Mouse (Mus musculus) right cerebral cortex, postnatal 36 days (tissue): Measurements from ENCODE around the gene Thap3.

Source experiments
- DNase-seq, 2 experiments: peaks; one replicate each; pipeline ENCODE4 v3.0.0; 2022; ENCODE audit warnings: low spot score in 2 of 2, mixed read lengths in 1 of 2

The Thap3 gene

DNA sequence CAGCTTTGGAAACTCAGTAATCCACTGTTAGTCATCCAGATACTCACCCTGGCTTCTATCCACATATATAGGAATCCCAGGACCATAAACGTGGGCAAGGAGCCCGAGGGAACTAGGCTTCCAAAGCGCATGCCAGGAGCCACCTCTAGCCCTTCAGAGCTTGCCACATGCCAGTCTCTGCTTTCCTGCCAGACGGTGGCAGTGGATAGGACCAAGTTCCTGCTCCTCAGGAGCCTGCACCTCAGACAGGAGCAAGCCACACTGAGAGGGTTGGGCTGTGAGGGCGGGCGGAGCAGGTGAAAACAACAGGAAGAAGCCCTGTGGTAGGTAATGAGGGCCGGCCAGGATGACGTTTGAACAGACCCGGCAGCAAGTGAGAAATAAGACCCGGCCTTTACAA lies 2.9 kb downstream of the Thap3 start:
- DNase-seq = no peak

DNA sequence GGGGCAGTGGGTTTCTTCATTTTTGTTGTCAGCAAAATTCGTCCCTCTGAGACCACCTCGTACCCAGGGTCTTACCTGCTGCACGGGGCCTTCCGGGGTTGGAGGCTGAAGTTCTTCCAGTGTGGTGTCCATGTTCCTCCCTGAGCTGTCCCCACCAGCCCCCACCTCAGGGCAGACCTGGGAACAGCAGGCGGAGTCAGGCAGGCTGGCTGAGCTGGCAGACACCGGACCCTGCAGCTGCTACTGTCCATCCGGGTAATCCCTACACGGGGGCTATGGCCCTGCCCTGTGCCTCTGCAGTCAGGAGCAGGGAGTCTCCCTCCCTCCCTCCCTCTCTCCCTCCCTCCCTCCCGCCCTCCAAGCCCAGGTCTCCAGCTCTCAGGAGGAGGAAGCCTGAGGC lies 5.2 kb downstream of the Thap3 start:
- DNase-seq = no peak

DNA sequence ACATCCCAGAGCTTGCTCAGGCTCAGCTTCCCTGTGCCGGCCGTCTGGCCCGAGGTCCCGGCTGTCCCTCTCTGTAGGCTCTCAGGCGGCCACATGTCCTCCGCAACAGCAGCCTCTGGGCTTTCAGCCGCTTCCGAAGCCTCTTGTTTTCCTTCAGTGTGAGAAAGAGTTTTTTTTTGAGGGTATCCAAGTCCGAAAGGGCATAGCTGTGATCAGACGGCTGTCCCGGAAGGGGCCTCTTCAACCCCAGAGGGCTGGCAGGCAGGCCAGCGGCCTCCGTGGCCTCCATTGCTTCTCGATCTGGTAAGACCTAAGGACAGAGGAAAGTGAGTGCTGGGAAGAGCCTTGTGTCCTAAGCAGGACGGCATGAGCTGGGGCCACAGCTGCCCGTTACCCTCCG lies 5.8 kb downstream of the Thap3 start:
- no peak for DNase-seq

DNA sequence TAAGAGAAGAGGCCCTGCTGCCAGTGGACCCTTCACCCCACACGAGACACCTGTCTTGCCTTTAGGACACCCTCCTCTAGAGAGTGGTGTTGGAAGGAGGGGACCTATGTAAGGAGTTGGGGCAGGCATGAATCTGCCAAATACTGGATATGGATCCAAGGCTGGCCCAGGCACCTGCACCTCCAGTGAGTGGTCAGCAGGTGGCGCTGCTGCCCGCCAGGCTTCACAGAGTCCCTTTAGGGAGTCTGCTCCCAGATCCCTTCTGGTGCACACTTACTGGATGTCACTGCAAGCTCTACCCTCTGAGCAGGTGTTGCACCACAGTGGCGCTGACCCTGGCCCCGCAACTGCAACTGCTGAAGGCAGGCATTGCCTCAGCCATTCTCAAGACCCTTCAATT lies 7.4 kb downstream of the Thap3 start:
- DNase-seq = peak; percentile 62 to 75

DNA sequence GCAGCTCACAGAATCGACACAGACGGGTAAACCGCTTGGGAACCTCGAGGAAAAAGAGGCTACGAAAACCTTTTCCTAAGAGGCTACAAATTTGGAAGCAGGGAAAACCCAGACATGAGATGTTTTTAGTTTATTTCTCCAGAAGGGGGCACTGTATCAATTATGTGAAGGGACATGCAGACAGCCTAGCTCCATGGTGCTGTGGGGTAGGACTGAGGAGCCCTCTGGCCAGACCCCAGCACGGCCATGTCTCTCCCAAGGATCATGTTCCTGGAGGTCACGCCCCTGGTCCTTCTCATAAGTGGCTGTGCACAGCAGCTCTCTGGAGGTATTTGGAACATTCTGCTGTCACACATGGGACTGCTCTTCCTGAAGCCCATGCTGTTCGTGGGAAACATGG lies 8.1 kb downstream of the Thap3 start:
- no peak for DNase-seq

DNA sequence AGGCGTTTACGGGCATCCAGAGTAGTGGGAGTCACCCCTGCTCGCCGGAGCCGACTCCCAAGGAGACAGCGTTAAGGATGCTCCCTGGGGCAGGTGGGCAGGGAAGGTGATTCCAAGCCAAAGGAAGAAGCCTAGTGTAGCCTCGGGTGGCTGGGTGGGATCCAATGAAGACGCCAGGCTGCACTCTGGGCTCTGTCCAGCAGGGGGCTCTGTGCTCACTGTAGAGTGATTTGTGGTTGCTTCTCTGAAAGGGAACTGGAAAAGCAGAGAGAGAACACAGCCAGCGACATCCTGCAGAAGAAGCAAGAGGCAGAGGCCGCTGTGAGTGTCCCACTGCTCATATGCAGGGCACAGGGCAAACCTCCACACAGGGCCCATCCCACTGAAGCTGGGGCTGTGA lies 11.0 kb downstream of the Thap3 start:
- peak; percentile 80 to 85 for DNase-seq

DNA sequence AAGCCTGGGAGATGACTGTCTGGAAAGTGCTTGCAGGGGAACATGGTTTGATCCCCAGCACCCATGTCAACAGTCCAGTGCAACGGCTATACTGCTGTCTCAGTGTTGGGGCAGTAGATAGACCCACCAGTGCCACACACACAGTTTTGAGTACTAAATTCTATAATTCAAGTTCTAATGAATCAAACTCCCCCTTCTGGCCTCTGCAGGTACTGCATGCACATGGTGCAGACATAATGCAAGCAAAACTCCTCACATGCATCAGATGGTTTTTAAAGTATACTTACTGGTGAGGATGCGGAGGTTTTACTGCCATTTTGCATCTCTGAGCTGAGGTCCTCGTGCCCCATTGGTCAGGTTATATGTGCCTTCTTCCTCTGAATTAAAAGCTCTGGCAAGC lies 13.4 kb downstream of the Thap3 start:
- DNase-seq = no peak

DNA sequence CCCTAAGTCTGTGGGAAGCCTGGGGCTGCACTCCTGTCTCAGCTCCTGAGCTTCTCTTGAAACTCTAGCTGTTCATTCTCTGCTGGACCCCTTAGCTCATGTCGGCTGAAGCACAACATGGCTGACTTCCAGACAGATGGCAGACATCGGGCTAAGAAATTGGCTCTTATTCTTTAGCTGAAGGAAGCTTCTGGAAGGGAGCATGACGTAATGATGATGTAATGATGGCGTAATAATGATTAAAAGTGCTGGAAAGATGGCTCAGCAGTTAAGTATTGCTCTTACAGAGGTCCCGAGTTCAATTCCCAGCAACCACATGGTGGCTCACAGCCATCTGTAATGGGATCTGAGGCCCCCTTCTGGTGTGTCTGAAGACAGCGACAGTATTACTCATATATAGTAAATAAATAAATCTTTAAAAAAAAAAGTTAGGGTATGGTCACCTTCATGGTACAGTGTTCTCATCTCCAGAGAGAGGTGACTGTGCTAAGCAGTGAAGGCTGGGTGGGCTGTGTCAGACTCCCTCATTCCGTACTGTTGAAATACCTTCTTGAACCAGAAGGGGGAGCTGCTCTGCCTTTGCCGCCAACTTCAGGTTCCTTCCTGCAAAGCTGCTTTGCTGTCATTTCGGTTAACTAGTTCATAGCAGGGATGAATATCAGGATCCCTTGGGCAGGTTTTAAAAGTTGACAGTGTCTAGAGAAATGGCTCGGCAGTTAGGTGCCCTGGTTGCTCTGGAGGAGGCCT lies 16.4 kb downstream of the Thap3 start:
- DNase-seq = no peak

DNA sequence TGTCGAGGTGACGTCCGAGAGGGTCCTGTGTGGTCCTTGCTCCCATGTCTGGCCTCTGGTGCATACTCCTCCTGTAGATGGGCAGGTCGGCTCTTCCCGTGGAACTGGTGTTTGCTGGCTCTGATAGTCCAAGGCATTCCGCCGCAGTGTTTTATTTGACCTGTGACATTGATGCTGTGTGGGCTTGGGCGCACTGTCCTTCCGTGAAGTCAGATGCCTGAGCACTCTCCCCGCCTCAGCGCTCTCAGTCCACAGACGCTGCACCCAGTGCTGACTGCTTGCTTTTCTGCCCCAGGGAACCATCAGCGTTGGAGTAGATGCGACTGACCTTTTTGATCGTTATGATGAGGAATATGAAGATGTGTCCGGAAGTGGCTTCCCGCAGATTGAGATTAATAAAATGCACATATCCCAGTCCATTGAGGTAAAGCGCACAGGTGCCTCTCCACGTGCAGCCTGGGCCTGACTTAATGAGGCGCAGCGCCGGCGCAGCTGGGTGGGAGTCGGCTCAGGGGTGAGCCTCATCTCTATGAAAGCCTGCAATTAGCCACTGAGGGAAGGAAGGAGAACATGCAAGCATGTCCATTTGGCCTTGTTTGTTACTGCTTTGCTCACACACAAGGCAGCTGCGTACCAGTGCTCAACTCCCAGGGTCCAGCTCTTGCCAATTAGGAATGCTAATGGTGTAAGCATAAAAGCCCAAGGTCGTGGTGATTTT lies 20.4 kb downstream of the Thap3 start:
- no peak for DNase-seq

DNA sequence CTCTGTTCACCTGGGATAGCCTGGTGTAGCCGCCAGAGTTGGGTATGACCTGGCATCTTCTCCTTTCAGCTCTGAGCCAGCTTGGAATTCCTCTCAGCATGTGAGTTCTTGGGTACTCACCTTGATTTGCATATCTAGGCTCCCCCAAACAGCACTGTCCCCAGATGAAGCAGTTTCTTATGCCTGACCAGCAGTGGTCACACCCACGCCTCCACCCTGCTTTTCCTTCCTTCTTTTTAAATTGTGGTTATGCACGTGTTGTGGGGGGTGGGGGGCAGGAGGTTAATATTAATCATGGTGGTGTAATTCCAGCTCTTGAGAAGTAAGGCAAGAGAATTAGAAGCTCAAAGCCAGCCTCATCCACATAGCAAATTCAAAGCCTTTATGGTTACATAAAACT lies 26.0 kb downstream of the Thap3 start:
- no peak for DNase-seq

DNA sequence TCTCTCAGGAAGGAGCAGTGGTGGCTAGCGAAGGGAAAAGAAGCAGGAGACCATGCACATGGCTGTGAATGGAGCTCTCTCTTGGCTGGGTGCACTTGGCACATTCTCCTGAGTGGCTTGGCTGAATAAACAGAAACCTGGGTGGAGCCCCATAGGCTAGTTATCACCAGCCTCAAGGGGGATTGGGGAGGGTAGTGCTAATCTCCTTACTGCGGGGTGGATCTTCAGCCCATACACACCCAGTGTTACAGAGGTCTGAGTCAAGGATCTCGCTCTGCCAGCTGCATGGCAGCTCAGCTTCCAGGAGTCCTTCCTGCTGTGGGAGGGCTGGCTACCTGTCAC lies 28.3 kb downstream of the Thap3 start:
- DNase-seq = no peak

DNA sequence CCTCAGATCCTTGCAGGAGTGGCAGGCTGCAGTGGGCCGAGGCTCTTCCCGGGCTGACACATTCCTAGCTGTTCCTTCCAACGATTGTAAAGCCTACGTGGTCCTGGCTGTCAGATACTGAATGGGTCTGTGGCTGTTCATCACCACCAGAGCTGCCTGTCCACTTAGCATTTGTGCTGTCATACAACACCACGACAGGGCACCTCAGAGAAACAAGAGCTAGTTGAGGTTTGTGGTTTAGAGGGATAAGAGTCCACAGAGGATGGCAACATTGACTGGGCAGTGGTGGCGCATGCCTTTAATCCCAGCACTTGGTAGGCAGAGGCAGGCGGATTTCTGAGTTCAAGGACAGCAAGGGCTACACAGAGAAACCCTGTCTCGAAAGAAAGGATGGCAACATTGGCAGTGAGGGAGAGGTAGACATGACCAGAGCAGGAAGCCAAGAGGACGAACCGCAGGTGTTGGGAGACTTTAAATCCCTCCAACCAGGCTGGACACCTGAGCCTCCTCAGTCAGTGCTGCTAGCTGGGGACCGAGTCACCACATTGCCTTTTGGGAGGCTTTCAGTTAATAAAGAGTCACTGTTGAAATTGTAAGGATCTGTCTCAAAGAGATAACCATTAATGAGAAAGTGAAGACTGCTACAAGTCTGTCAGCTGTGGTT lies 28.8 kb downstream of the Thap3 start:
- DNase-seq = no peak

DNA sequence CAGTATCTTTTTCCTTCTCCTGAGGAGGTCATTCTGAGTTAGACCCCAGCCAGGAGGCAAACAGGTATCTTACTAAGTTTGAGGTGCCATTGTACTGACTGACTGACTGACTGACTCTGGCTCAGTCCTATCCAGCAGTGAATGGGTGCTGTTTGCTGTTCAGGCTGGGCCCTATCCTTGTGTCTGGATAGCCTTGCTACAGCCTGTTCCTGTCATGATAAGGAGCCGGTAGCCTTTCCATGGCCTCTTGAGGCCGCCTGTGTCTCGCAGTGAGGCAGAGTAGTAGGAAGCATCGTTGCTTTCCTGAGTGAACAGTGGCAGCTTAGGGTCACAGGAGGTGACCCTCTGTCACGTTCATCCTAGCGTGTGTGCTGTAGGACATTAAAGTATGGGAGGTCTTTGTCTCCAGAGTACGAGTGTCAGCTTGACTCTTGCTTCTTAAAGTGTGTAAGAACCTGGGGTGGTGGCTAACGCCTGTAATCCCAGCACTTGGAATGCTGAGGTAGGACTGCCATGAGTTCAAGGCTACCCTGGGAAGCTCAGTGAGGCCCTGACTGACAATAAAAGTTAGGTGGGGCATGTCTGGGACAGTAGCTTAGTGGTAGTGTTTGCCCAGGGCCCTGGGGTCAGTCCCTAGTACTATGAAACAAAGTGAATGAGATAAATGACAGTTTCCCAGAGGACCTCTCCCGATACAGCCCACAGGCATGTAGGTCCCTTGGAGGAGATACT lies 31.0 kb downstream of the Thap3 start:
- DNase-seq = no peak

DNA sequence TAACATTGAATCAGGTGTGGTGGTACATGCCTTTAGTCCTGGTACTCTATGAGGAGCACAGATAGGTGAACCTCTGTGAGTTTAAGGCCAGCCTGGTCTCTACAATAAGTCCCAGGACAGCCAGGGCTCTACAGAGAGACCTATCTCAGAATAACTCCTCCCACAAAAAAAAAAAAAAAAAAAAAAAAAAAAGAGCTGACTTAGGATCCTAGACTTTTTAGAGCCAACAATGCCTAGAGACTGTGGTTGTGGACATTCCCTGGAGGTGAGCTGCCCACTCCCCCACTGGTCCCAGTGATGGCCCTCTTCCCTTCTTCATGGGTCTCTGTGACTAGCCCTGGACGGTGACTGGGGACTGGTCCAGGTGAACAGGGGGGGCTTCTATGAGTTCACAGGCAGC lies 33.0 kb downstream of the Thap3 start:
- no peak for DNase-seq

DNA sequence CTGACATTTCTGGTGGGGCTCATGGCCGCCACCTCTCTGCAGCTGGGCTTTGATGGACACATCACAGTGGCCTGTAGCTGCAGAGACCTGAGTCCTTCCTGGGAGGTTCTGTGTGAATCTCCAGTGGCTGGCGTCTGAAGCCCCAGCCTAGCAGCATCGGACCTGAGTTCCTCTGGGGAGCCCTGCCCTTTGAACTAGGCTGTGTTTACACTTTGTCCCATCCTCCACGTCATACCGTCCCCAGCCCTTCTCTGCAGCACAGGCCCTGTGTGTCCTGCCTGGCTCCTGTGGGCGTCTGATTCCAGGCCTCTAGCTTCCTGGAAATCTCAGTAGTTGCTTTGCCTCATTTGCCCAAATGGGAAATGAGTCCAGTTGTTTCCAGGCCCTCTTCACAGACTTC lies 35.6 kb downstream of the Thap3 start:
- no peak for DNase-seq

DNA sequence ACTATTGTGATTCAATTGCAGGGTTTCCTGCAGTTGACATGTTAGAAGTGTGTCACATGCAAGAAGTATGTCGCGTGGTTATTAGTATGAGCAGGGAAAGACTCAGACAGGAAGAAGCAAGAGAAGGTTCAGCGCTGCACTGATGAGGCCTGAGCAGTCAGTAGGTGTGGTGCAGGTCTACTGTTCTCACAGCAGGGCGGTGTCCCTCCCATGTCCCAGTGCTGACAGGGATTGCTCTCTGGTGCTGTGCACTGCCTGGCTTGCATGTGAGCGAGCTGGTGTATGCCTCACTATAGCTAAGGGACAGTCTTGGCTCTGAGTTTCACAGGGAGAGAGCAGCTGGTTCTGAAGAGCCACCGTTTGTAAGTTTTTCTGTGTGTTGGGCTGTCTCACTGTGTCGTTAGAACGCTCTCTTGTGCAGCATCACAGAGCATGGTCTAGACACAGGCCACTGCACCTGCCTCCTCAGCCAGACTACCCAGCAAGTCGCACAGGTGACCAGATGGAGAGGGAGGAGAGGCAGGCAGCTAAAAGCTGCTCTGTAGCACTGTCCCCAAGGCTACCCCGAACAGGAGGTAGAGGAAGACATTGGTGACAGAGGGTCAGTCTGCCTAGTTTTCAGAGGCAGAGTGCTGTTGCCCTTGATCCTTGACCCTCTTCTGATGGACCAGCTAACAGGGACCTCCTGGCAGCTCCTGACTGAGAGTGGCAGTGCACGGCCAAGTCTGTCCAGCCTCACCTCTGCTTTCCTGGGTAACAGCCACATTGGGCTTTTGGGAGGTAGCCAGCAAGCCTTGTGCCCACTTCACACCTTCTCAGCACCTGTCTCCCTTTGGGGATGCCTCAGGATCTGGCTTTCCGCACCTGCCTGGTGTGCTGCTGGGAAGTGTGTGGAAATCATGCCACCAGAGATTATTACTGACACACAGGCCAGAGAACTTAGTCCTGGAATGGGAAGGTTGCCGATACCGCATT lies 40.0 kb downstream of the Thap3 start:
- DNase-seq = no peak

DNA sequence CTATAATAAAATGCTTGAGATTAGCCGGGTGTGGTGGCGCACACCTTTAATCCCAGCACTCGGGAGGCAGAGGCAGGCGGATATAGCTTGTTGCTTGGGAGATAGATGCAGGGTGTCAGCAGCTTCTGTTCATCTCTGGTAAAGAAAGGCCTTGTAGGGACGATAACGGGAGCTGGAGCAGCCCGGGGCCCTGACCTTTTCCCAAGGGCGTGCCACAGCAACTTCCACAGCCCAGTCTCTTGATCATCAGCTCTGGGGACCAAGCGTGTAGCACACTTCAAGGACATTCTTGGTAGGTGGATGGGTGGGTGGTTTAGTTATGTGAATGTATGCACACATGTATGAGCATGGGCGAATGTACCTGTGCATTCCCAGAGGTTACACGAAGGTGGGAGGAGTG lies 42.6 kb downstream of the Thap3 start:
- DNase-seq = no peak

DNA sequence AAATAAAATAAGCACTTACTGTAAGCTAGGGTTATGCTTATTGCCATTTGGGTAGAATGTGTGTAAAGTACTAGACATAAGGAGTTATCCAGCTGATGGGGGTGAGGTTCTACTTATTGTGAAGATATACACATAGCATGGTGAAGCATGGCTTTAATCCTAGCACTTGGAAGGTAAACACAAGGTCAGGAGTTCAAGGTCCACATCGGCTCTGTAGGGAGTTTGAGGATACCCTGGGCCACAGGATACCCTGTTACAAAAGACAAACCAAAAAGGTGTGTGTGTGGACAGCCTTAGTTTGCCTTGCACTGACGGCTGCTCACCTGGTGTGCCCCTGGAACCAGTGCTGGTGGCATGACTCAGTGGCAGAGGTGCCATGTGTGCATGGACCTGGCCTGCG lies 50.7 kb downstream of the Thap3 start:
- DNase-seq = no peak

DNA sequence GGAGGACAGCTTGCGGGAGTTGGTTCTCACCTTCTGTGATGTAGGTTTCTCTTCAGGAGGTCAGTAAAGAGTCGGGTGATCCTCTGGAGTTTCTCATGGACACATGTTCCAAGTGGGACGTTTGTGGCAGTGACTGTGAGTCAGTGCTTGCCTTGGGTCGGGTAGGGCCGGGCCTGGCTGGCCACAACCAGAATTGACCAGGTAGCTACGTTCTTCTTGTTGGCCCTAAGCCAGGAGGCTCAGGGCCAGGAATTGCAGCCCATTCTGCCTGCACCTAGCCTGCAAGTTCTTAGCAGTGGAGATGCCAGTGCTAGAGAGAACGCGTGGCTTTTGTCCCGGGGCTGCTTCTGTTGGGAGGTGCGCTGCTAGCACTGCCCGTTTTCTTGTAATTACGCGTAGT lies 51.4 kb downstream of the Thap3 start:
- no peak for DNase-seq

DNA sequence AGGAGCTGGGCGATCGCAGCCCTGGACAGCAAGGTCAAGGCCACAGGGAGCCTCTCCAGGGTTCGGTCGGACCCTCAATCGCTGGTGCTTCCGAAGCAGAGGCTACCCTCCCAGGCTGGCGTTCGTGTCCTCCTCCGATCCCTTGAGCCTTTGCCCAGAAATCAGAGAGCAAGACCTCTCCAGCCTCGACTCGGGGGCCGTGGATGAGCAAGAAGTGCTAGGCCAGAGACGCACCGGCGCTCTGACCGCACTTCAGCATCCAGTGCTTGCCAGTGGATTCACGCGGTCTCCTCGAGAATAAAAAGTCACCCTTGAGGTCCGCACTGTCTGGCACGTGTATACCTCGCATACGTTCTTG lies 54.6 kb downstream of the Thap3 start:
- no peak for DNase-seq

DNA sequence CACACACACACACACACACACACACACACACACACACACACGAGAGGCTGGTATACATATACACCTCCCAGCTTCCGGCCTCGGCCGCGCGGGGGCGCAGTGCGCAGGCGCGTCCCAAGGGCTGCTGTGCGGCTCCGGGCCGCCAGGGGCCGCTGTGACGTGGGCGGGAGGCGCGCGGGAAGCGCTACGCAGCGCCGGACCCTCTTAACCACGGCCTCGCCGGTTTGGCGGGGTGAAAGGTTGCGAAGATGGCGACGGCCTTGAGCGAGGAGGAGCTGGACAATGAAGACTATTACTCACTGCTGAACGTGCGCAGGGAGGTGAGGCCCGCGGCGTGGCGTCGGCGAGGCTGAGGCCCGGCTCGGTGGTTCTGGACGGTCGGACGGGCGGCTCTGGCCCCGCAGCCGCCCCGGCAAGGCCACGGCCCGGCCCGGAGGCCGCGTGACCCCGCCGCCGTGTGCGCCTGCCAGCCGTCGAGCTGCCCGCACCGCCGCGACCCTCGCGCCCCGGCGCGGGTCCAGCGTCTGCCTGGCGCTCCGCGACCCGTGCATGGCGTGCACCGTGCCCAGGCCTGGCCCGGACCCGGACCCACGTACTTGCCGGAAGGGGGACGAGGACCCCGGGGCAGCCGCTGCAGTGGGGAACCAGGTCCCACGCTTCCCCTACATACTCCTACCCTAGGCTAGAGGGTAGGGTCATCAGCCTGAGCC lies 55.1 kb downstream of the Thap3 start, which contains the start of gene Dnajc11:
Gene Dnajc11, plus strand, starts transcription at position 187 of the 710 bp plus-strand sequence.
- DNase-seq = peak; percentile 81 to 84
